Mouse (Mus musculus): ENCODE results near the gene St6galnac3.

The St6galnac3 gene

DNA sequence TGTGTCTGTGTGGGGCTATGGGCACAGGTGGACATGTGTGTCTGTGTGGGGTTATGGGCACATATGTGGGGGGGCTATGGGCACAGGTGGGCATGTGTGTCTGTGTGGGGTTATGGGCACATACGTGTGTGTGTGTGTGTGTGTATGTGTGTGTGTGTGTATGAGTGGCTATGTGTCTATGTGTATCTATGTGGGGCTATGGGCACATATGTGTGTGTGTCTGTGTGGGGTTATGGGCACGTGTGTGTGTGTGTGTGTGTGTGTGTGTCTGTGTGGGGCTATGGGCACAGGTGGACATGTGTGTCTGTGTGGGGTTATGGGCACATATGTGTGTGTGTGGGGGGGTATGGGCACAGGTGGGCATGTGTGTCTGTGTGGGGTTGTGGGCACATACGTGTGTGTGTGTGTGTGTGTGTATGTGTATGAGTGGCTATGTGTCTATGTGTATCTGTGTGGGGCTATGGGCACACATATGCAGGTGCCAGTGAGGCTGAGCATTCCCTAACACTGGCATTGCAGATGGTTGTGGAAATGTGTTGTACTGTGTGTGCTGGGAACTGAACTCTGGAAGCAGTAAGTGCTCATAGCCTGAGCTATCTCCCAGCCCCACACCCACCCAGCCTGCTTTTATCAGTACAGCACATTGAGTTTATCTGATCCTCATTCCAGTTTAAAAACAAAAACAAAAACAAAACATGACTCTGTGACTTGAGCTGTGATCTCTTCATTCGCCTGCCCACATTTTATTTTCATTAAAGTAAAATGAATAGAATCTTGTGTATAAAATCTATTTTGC, 8.6 kb upstream of the St6galnac3 start:
- no peak for DNase-seq (ENCODE audit: low spot score)

DNA sequence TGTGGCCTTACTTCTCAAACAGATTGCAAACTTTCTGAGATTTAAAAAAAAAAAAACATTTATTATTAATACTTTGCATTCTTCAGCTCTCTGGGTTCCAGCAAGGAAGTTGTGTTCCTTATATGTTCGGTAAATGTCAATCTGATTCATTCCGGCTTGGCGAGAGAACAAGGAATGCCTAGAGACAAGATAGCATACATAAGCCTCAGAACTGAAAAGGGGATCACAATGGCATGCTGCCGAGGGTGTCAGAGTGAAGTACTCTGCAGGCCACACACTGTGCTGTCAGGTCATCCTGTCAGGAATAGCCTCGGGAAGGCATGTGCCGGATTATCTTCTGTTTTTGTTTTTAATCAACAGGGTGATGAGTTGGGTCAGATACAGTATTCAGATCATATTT, 7.8 kb upstream of the St6galnac3 start:
- no peak for DNase-seq (ENCODE audit: low spot score)

DNA sequence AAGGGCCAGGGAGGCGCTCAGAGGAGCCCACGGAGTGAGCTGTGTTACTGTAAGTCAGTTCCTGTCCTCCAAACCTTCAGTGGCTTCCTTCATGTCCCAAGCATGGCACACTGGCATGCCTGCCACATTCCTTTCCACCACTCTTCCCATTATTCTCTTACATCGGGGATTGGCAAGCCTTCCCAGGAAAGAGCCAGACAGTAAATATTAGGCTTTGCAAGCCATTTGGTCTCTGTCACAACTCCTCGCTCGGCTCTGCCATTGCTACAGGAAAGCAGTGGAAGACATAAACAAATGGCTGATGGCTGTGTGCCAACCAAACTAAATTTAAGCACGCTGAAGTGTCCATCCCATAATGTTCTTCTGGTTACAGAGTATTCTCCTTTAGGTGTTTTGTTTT, 7.1 kb upstream of the St6galnac3 start:
- no peak for DNase-seq (ENCODE audit: low spot score)

DNA sequence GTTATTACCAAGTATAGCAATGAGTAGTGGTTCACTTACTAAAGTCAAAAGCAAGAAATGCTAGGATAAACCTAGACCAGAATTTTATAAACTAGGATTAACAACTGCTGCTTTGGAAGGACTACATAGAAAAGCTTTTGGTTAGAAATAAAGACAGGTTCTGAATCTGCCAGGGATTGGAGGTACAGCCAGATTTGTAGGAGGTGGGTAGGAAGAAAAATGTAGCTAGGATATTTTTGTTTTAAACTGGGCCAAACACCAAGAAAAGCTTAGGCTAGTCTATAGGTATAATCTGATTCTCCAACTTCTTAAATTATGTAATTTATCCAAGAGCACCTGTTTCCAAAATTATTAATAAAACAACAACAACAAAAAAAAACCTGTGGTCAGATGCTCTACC, 3.6 kb upstream of the St6galnac3 start:
- DNase-seq (ENCODE audit: low spot score) = no peak

DNA sequence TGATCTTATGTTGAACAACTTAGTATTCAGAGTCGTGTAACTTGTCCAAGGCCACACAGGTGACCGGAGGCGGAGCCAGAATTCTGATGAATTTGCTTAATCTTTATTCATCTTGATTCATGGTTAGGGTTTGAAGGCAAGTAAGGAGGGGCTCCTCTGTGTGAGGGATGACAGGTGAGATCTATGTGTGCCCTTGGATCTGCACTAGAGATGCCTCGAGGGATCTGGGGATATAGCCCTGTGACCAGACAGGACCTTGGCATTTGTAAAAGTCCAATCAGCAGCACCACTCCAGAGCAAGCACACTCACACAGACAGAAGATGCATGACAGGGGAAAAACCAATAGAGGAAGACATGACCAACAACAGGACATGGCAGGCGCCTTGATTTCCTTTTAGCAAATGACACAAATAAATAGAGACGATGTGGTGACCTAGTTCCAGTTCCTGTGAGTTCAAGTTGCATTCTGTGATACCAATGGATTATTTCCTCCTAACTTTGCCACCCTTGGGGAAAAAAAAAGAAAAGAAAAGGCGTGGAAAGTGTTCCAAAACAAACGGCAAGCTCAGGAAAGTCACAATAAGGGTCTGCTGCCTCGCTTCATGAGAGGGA, 1.4 kb downstream of the St6galnac3 start:
- DNase-seq (ENCODE audit: low spot score) = no peak

DNA sequence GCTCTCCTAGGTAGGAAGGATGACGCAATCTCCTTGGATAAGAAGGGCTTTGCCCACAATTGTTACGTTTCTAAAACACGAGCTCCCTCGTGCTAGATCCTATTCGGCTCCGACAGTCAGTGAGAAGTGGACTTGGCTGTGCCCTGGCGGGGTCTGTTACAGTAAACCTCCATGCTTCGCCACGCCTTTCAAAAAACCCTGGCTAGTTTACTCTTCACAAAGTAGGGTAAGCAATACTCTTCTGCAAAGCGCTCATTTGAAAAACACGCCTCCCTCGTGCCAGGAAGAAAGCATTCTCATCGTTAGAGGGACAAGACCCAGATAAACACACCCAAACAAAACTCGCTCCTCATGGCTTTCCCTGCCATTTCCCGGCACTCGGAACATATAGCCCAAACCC, 3.4 kb downstream of the St6galnac3 start:
- DNase-seq (ENCODE audit: low spot score) = no peak

DNA sequence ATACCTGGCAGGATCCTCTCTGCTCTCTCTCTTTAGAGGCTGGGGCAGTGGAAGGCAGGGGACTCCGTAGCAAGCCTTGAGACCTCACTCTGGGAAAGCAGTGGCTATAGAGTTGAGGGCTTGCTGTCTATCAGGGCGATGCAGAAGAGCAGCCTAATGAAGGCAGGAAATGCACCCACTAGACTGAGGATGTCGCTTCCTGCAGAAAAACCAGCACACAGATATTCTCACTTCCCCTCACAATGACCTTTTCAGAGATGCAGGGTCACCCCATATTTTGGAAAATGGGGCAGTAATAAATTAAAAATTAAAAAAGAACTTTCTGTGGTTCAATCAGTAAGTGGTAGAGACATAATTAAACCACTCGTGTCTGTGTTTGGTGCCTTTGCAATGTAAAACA, 4.1 kb downstream of the St6galnac3 start:
- no peak for DNase-seq (ENCODE audit: low spot score)

DNA sequence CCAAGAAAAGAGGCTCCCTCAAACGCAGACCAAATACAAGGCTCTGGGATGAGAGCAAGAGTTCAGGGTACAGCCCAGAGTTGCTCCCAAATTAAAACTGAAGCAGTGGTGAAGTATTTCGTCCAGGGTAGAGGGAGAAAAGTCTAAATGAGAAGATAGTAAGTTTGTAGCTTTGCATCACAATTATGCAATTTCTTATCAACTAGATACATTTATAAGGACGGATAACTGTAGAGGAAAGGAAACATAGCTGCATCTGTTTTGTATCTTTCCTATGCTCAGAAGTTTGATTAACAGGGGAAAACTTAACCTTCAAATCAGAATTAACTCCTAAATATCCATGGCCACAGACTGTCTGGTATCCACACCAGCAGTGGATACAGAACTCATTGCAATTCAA, 4.7 kb downstream of the St6galnac3 start:
- DNase-seq (ENCODE audit: low spot score) = no peak

DNA sequence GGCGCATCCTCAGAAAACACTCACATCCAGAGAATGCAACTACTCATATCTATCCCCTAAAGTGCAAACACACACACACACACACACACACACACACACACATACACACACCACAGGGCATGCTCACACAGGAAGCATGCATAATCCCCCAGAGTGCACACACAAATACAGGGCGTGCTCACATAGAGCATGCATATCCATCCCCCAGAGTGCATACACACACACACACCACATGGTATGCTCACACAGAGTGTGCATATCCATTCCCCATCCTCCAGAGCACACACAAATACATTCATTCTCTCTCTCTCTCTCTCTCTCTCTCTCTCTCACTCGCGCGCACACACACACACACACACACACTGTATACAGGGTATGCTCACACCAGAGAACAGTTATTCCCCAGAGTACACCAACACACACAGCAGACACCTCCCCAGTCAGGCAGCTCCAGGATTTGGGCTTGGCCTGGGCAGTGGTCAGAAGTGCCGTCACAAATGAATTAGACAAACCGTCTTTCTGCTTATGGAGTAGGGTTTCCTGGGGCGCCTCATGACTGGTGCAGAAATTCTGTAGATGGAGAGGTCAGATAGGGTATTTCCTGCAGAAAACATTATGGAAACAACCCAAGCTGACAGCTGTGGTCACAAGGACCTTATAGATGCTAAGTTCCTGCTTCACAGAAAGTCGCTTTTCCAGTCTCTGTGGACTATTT, 5.6 kb downstream of the St6galnac3 start:
- no peak for DNase-seq (ENCODE audit: low spot score)

DNA sequence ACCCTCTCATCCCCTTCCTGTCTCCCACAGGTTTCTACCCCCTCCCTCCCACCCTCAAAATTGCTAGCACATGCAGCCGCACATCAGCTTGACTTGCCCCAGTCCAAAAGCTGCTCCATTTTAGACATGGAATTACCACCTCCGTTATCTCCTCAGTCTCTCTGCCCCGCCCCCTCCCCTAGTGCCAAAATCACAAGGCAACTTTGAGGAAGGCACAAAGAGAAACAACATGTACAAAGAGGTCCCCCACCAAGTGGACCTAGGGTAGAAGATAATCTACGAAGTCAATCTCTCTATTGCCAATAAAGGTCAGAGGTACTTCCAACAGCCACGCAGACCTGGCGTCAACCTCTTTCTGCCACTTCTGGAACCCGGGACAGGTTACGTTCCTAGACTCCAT, 6.2 kb downstream of the St6galnac3 start:
- DNase-seq (ENCODE audit: low spot score) = no peak

DNA sequence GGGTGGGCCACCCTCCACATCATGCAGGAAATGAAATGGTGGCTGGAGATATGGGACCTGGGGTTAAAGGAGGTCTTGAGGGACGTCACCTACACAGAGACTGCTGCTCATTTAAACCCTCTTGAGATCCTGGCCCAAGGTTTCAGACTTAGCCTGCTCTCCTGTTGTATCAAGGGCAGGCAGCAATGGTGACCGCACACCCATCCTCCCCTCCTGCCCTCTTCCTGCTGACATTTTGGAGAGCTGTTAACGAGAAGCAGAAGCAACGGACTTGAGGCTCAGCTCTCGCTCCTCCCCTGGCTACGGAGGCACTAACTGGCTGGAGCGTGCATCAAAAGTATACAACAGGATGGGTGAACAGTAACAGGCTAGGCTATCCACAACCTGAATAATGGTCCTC, 7.2 kb downstream of the St6galnac3 start:
- no peak for DNase-seq (ENCODE audit: low spot score)

DNA sequence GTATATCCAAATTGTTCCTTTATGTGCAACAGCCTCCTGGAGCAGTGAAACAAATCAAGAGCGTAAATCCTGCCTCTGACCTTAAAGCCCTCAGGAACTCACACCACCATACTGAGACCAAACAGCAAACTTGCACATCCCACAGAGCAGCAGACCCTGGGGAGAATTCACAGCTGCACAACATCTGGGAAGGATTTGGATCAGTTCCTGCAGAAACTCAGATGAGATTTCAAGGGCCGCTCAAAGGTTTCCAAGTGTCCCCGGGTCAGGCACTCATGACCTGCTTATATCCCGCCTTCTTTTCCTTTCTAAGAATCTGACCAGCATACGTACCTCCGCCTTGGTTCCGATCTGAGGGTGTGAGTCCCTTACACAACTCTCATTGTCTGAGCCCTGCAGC, 9.3 kb downstream of the St6galnac3 start:
- no peak for DNase-seq (ENCODE audit: low spot score)

DNA sequence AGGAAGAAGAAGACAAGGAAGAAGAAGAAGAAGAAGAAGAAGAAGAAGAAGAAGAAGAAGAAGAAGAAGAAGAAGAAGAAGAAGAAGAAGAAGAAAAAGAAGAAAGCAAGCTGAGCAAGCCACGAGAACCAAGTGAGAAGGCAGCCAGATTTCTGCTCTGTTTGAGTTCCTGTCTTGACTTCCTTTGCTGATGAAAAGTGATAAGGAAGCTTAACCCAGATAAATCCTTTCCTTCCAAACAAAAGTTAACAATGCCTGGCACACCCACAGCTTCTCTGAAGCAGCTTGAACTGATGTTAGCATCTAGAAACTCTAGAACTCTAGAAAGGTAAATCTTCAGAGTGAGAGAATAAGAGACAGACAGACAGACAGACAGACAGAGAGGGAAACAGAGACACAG, 14.4 kb downstream of the St6galnac3 start:
- DNase-seq (ENCODE audit: low spot score) = no peak

DNA sequence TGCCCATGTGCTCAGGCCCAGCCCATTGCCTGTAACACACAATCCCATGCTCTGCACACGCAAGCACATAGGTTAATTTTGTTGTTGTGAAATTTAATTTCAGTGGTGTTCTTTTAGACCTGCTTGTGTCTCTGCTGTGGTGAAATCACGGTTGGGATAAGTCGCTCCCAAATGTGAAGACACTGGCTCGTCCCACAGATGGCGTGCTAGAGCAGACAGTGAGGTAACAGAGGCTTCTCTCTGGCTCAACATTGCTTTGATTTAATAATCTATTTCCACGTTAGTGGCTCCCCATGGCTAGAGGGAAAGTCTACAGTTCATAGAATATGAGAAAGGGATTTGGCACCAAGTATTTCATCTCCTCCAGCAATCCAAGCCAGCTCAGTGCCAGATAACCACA, 17.3 kb downstream of the St6galnac3 start:
- no peak for DNase-seq (ENCODE audit: low spot score)

DNA sequence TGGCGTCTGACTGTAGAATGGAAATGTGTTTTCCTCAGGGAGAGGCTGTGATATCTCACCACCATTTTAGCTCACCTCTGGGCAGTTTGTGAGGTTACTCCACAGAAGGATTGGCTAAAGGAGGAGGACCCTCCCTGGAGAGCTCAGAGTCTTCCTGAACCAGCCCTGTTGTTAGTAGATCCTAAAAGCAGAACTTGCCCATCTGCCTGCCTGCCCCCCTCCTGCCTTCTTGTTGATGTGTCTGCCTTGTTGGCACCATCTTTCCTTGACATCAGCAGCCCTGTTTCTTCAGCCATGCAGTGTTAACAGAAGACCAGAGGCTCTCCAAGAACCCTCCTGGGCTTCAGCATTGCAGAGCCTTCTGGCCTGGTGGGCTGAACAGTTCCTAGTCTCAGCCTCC, 18.1 kb downstream of the St6galnac3 start:
- no peak for DNase-seq (ENCODE audit: low spot score)

DNA sequence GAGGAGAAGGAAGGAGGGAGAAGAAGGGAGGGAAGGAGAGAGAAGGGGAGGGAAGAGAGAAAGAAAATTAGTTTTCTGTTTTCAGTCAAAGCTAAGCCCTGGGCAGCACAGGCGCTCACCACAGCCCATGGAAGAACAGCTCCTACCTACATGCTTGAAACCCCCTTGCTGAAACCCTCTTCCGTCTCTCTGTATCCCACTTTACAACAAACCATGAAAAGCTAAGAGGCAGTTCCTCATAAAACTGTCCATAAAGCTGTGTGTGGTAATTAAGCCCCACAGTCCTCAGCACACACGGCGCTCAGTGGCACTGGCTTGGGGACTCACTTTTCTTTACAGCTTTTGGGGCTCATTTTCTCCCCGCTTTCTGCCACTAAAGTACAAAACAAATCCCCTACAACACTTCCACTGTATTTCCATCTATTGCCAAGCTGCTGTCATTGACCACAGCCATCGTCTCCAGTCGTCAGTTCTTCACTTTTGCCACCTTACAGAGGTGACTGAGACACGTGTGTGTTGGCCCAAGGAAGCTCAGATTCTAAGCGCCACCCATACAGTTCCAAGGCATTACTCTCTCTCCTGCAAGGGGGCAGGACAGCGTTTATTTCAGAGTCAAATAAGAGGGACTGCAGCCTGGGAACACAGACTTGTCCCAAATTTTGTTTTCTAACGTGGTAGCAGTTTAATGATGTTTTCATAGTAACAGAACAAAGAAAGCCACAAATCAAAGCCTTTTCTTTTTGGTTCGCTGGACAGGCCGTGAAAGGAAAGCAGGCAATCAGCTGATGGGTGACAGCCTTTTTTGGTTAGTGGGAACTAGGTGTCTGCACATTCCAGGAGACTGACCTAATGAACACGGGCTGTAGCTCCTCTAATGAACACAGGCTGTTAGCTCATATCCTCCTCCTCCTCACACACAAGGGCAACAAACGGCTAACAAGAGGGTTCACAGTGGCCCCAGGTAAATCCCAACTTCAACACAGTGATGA, 22.9 kb downstream of the St6galnac3 start:
- DNase-seq (ENCODE audit: low spot score) = peak; percentile 55

DNA sequence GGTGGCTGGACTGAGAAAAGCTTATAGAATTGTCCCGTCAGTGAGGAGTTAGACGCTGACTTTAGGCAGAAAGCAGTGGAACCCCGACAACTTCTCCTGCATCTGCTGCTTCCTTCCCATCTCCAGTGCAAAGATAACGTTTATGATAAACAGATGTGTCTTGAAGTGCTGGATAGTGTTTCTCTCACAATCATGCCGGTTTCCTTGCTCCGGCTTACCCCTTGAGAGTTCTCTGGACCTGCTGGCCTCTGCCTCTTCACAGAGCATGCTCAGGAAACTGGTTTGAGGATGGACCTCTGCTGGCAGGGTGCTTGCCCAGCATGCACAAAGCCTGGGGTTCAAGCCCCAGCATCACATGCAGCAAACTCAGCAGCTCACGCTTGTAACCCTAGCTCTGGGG, 23.8 kb downstream of the St6galnac3 start:
- DNase-seq (ENCODE audit: low spot score) = no peak

DNA sequence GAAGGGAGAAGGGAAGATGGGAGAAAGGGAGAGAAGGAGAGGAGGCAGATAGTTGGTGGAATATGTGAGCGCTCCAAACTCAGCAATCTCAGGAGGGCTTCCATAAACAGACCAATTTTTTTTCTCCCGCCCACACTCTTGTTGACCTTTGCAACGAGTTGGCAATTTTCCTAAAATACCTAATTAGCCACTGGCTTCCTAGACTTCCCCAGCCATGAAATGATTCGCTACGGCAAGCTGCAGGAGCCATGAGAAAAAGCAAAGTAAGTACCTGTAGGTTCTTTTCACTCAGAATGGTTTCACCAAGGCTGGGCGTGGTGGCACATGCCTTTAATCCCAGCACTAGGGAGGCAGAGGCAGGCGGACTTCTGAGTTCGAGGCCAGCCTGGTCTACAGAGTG, 25.9 kb downstream of the St6galnac3 start:
- DNase-seq (ENCODE audit: low spot score) = no peak

DNA sequence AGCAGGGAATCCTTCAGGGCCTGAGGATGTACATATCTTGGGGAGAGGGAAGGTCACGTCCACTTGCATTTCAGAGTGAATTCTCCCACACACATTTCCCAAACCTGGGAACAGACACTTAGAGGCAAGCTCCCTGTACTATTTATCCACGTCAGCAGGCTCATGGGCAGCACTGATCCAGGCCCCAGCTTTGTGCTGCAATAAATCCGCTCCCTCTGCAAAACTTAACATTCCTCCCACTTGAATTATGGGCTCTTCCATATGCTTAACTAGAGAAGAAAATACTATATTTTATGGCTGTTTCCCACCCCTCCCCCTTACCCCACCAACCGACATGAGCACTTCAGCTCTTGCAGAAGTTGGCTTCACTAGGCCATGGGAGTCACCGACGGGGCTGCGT, 32.0 kb downstream of the St6galnac3 start:
- DNase-seq (ENCODE audit: low spot score) = no peak

DNA sequence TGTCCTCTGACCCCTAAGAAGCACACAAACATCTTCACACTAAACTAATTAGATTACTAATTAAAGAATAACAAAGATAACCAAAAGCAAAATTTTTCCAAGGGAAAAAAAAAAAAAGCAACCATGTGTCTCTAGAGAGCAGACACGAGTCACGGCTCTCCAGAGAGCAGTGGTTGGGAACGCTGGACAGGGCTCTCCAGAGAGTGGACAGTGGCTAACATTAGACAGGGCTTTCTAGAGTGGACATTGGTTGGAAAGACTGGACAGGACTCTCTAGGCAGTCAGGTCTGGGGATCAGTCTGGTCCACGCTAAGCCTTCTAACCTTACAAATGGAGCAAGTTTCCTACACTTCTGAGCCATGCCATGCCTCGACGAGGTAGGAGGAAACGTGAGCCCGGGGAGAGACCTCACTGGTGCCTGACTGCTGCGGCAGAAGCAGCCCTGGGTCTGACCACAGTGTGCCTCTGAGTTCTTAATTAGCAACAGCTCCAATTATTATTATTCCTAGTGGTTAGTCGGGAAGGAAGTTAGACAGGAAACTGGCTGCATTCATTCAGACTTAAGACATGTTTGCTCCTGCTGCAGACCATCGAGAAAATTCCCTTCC, 32.7 kb downstream of the St6galnac3 start:
- no peak for DNase-seq (ENCODE audit: low spot score)

DNA sequence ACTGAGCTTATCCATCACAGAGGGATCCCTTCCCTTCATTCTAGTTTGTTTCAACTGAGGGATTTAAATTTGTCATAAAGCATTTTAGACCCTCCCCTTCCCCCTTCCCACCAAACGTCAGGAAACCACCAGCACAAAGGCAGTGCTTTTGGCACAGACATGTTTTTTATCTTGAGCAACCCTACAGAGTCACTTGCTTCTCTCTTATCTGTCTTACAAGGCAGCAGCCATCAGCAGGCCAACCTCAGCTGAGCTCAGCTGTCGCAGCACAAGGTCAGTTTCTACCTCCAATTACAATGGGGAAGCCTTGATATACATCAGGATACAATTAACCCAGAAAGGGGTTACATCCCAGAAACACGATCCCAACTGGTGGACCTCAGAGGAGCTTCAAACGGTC, 33.4 kb downstream of the St6galnac3 start:
- DNase-seq (ENCODE audit: low spot score) = no peak

DNA sequence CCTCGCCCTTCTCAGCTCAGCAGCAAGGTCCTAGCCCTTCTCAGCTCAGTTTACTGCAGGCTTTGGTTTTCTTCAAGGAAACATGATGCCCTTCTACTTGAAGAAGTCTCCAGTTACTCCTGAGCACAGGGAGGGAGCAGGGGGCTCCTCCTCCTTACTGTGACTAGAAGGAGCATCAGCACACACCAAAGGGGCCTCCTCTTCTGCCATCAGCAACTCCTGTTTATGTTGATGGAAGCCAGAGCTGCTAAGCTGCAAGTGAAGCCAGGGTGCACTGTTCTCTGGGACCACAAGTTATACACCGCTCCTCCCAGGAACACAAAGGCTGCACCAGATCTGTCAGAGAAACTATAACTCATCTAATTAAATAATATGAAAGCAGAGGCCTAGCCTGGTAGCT, 34.4 kb downstream of the St6galnac3 start:
- no peak for DNase-seq (ENCODE audit: low spot score)

Data from retina, embryonic 14.5 days (tissue).